Mouse (Mus musculus): ENCODE data around the gene Phlpp1.

DNA sequence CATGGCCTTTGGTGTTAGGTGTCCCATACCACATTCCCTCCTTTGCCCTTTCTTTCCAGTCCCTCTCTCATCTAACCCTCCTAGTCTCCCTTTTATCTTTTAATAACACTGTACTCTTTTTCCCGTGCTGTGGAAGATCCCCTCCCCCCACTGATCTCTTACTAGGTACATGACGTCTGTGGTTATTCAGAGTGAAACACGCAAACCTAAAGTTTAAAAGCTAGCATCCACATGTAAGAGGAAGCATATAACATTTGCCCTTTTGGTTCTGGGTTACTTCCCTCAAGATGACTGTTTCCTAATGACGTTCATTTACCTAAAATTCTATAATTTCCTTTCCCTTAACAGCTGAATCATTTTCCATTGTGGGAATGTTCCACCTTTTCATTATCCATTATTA is 203.4 kb downstream of the Phlpp1 start:
- TF ChIP-seq FLI1 (IDR thresholded peaks at IDR 0.05; ENCODE audit: low read length) = no peak
- TF ChIP-seq GATA1 (IDR thresholded peaks at IDR 0.05; ENCODE audit: borderline replicate concordance, low read length) = no peak
